Mouse (Mus musculus) MEL-GATA-1-ER (cell line): Measurements from ENCODE around the gene Vmn2r76.
"Not testable (repeated sequence)": the region's sequence is repeated elsewhere in the genome, so short reads cannot be mapped to it uniquely, and the experiment has no call there.

ENCODE experiments used
- DNase-seq: peaks from one replicate; pipeline ENCODE4 v3.0.0-alpha.2; 2012; ENCODE audit warnings: low read depth; ENCODE audit errors: extremely low read depth

The Vmn2r76 gene

GRCm38 (mm10) chr7:86246208-86246607, at the start of gene Vmn2r76:
TSS of gene Vmn2r76 (minus strand) at chr7:86246308.
- DNase-seq: no peak

GRCm38 (mm10) chr7:86277072-86277471, 31.0 kb upstream of the Vmn2r76 start, which contains the start of gene Olfr310:
TSS of gene Olfr310 (minus strand) at chr7:86277172.
- DNase-seq: no peak

GRCm38 (mm10) chr7:86211345-86211744, 34.8 kb downstream of the Vmn2r76 start:
- no peak for DNase-seq

- DNase-seq: not testable (repeated sequence)
Observed at GRCm38 (mm10) chr7:86171678-86172077, 74.4 kb downstream of the Vmn2r76 start, which contains the start of gene Vmn2r75. TSS of gene Vmn2r75 (minus strand) at chr7:86171778.
